Mouse (Mus musculus) left cerebral cortex, postnatal 36 days (tissue): ENCODE data around the gene Tmem104. TPM values are rescaled to one million over a fixed set of nuclear protein-coding genes. Genes with fewer than 3 reads are reported as not detected.

ENCODE experiments used
- DNase-seq, 2 experiments: peaks; one replicate each; pipeline ENCODE4 v3.0.0; 2021 to 2022; ENCODE audit warnings: low spot score in 2 of 2, mixed read lengths in 1 of 2
- intact Hi-C: fragments of 180-260 bp; cut with DNase I; formaldehyde crosslinking; loops from one replicate; pipeline ENCODE4 v1.15.1; 2025
- total RNA-seq, 2 experiments: library from RNA; stranded (reverse); gene quantifications; 2 replicates each; pipeline ENCODE4 v1.2.3; 2021

The Tmem104 gene
- total RNA-seq, 2 experiments from 2014 or later: 14.2 to 15.4 TPM

DNA sequence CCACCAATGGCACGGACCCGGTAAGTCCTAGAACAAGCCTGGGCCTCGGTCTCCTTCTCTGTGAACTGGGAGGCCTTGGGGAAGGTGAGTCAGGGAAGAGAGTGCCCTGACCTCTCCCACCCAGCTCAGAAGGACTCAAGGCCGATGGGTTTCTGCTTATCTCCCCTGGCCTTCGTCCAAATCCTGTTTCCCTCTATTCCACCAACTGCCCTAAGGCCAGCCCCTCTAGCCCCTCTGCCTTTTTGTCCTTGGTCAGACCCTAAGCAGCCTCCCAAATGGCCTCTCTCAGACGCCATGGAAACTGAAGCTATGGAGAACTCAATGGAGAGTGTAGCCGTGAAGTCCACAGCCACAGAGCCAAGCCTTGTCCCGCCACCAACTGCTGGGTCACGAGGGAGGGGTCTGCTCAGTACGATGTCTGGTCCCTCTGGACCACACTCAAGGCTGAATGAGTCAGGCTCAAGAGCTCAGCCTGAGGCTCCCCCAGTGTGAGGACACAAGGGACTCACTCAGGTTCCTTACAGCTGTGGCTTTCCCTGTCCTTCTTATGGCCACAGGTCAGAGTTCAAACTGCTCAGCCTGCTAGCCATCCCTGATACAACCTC lies 85.7 kb downstream of the Tmem104 start:
- DNase-seq: no peak
- intact Hi-C loops: no loop called here

DNA sequence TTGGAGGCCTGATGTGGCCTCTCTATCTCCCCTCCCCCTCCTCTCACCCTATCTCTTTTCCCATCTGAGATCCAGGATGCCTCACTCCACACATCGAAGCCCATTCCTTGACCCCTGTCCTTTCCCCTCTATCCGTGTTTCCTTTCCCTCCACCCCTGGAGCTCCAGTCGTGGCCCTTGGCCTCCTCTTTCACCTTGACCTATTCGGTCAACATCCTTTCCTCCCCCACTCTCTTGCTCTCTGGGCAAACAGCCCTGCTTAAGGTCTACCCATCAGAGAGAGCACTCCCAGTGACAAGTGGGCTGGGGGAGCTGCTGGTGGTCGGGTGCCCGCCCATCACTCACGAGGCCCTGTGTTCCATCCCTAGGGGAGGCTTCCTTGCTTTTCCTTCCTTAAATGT lies 86.4 kb downstream of the Tmem104 start:
- intact Hi-C loops: no loop called here
- DNase-seq: no peak

DNA sequence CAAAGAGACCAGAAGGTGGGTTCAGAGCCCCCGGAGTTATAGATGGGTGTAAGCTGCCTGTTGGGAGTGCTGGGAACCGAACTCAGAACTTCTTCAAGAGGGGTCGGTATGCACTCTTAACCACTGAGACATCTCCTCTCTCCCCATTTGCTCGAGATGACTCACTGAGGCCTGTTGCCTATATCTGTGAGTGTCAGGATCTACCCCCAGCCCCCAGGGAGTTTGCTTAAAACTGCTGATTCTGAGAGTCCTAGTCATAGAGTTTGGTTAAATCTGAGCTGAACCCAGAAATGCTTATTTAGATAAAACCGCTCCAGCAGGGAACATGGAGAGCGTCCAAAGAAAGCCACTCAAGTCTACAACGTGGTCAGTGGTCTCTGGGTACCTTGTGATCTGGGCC lies 86.9 kb downstream of the Tmem104 start:
- intact Hi-C loops: no loop called here
- DNase-seq: no peak

DNA sequence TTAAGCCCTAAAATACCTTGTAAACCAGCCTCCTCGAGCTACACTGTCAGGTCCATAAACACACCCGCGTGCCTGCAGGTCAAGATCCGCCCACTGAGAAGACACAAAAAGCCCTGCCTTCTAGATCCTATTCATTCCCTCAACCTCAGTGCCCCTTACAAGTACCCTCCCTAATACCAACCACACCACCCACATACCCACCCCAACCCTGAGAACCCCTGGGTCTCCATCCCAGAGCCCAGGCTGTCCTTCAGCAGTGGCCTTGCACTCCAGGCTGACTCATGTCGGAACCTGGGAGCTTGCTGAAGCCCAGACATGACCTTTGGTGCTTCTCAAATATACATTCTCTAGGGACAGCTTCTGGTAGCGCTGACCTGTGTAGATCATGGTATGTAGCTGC lies 87.5 kb downstream of the Tmem104 start:
- intact Hi-C loops: no loop called here
- DNase-seq: no peak

DNA sequence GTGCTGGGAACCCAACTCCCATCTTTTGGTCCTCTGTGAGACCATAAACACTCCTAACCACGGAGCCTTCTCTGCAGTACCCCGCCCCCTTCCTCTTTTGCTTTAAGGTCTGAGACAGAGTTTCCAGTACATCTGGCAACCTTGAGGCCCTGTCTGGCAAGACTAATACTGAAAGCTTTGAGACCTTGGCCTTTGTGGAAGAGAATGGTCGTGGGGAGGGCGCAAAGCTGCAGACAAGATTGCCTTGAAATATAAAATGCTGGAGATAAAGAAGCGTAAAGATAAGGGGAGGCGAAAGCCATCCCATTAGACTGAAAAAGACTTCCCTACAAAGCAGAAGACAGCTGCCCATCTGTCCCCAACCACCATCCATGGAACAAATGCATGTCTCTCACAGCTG lies 88.2 kb downstream of the Tmem104 start:
- no peak for DNase-seq
- intact Hi-C loops: no loop called here

DNA sequence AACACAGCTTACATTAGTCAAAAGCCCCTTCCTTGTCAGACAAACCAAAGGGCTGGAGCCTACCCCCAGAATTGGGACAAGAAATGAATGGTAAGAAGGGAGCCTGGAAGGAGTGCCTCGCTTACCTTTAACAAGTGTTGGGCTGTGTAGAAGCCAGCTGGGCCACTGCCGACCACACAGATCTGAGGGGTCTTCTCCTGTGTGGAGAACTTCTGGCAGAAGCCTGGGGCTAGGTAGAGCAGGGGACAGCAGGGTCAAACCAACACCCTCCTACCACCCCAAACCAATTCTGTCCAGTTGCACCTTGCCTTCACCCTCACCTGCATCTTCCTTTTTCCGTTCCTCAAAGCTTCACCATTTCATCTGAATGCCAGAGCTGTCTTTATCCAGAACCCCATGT lies 88.7 kb downstream of the Tmem104 start:
- DNase-seq: no peak
- intact Hi-C loops: no loop called here

DNA sequence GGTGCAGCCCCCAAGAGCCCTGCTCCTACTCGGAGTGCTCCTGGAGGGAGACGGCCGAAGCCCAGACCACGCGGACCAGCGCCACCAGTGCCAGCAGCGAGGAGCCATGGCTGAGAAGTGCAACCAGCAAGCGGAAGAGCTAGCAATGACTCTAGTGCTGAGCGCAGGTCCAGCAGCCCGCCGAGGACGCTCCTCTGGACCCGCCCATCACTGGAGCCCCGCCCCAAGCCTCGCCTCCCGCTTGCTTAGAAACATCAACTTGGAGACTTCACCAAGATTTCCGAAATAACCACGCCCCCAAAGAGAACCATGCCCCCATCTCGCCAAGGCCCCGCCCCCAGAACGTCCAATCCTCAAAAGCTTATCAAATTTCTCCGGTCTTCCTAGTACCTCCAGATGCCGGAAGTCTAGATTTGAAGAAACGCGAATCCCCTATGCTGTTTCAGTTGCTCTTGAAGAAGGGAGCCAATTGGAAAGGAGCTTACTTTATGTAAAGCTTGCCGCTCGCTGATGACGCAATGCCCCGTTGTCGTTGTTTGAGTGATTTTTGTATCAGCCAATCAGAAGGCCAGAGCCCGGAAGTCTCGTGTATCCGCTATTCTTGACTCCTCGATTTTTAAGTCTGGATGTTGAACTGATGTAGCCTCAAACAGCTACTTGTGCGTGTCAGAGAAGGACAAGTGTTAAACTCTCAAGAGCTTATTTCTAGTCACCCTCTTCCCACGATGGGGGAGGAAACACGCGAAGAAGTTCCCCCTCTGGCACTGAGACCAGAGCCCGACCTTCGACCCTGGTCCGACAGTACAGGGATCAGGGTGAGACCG lies 89.7 kb downstream of the Tmem104 start, which contains the start of gene Fdxr:
Fdxr (minus strand) TSS at position 271 of the 824 bp plus-strand sequence.
- intact Hi-C loops: no loop called here
- peak; percentile 96 to 97 for DNase-seq

DNA sequence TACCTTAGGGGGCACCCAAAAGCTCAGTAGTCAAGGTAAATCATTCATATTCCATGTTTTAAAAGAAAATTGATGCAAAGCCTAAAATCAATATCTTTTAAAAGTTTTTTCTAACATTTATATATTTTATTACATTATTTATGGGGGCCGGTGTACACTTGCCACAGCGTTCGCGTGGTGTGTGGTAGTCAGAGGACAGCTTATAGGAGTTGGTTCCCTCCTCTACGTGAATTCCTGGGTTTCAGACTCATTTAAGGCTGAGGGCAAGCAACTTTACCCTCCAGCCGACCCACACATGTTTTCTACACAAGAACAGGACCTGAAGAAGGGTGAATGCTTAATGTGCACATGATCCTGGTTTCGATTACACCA lies 90.3 kb downstream of the Tmem104 start:
- DNase-seq: no peak
- intact Hi-C loops: no loop called here

DNA sequence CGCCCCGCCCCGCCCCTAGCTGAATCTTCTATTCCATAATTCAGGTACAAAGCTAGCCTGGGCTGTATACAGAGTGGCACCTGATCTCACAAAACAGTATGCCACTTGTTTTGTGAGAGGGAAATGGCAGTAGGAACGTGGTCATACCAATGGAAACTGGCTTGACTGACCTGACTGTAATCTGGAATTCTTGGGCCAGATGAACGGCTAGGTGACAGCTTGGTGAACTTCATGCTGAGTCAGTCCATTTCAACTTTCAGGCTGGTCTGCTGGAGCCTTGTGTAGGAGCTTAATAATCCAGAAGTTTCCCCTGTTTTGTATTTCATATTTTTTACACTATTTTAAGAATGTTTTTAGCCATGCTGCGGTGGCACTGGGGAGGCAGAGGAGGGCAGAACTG lies 90.9 kb downstream of the Tmem104 start:
- intact Hi-C loops: no loop called here
- DNase-seq: no peak

DNA sequence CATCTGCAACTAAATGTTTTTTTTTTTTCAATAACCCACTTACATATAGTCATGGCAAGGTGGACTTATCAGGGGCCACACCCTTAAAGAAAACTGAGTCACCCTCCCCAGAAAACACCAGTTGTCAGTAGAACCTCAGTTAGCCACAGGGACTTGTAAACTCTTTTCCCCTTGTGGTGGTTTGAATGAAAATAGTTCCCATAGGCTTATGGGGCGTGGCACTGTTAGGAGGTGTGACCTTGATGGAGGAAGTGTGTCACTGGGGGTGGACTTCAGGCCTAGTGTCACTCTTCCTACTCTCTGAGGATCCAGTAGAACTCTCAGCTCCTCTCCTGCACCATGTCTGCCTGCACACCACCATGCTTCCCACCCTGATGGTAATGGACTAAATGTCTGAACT lies 92.4 kb downstream of the Tmem104 start:
- DNase-seq: no peak
- intact Hi-C loops: no loop called here

DNA sequence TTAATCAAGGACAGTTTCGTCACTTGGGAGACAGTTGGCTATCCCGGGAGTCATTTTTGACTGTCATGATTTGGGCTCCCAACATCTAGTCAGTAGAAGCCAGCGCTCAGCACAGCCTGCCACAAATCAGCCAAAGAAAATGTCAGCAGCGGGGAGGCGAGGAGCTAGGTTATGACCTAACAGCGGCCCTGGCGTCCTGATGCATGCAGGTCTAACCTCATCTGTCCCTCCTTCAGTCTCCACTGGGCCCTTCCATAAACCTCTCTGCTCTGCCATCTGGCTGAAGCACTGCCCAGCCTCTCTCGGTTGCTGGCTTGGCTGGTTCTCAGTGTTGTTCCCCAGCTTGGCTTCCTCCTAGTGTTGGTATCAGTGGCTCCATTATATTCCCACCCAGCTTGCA lies 95.0 kb downstream of the Tmem104 start:
- DNase-seq: no peak

DNA sequence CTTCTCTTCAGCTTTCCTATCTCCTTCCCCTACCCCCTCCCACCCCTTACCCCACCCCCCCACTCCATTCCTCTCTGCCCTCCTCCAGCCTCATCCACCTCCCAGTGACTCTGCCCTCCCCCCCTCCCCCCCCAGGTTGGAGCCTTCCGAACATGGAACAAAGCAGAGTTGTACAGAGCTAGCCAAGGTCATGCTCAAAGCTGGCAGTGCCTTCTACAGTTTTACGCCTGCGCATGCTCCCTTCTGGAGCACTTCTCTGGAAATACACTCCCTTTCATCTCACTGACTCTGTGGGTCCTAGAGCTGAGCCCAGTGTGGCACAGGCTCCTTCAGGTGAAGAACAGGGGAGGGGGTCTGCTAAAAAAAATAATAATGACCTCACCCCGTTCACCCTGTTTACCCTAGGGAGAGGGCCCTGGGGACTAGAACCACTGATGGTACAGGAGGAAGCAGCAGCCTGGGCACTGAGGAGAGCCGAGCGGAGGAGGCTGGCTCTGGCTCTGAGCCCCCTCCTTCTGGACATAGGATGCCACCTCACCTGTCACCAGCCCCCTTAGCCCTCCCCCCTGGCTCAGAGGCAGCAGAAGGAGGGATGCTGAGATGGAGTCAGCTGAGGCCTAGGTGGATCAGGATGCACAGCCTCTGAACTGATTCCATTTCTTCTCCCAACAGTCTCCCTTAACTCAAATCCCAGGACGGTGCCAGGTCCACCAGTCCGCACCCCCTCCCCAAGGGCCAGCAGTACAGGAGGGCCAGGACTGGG lies 95.6 kb downstream of the Tmem104 start:
- DNase-seq: no peak
- intact Hi-C loops: no loop called here

More for the DNA sequence above, 95.0 kb downstream of the Tmem104 start:
- intact Hi-C loops: no loop called here

DNA sequence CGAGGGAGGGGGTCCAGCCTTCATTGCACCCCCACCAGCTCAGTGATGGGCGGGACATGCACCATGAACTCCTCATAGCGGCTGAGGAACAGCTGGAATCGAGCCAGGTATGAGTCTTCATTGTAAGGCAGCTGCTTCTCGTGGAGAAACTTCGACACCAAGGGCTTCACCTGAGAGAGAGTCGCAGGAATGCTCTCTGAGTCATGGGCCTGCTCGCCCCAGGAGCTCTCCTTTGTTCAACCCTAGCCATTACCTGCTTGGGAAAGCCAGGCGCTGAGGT lies 96.1 kb downstream of the Tmem104 start:
- intact Hi-C loops: no loop called here
- DNase-seq: no peak

DNA sequence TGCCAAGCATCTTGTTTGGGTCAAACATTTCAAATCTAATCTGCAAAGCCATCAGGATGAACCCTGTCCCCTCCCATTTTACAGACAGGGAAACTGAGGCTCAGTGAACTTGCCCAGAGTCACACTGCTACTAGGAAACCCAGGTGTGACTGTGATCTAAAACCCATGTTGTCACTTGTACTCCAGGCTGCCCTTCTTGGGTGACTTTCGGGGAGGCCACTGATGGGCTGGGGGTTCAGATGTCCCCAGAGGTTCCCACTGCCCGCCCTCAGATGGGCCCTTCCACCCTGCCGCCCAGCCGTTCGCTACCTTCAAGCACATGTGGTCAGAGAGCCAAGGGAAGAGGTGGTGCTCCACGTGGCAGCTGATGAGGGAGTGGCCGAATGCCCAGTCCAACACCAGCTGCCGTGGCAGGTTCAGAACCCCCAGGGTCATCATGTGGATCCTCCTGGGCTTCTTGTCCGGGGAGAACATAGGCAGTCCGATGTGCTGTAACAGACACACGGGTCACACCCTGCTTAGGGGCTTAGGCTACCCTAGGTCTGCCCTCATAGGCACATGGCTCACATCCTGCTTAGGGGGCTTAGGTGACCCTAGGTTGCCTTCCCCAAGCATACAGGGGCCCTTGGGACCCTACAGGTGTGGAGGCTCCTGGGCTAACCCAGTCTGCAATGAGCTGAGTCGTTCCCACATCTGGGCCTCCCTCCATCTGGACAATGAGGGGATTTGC lies 96.8 kb downstream of the Tmem104 start:
- DNase-seq: no peak
- intact Hi-C loops: no loop called here

DNA sequence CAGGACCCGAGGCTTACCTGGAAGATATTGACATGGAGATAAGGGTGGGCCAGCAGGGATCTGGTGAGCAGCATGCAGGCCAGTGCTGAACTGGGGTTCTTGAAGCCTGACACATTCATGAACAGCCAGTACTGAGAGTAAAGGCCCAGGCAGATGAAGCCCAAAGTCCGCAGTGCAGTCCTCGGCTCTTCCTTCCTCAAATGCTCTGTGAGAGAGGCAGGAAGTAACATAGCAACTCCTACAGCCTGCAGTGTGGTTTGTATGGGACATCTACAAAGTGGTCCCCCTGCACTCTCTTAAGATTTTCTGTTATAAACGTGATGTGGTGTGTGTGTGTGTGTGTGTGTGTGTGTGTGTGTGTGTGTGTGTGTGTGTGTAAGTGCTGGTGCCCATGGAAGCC lies 98.0 kb downstream of the Tmem104 start:
- intact Hi-C loops: no loop called here
- no peak for DNase-seq

DNA sequence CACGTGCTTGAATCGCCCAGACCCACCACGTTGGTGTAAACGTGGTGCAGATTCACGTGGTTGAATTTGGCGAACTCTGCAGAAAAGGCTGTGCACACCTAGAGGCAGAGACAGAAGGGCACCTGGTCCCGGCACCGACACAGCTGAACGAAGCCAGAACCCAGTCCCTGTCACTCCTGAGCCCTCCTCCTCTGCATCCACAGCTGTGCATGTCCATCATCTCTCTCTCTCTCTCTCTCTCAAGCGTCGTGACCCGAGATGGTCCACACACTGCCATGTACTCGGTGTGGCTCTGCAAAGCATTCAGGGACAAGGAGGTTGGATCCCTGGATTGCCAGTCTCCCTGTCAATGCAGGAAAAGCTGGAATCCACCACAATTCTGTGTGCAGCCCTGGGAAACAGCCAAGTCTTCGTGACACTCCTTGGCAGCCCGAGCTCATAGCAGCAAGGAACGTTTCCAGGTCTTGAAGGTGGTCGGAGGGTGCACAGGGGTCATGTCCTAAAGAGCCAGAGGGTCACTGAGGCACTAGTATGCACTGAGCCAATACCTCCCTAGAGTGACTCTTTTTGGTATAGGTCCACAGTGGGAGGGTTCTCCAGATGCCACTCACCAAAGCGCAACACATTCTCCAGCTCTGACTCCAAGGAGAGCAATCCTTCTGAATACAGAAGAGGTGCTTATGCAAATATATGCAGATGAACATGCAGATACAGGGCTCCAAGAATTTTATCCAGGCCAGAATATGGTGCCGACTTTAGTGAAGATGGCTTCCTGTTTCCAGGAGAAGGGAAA lies 99.1 kb downstream of the Tmem104 start:
- intact Hi-C loops: no loop called here
- peak in 1 of 2 experiments; percentile 28 for DNase-seq

DNA sequence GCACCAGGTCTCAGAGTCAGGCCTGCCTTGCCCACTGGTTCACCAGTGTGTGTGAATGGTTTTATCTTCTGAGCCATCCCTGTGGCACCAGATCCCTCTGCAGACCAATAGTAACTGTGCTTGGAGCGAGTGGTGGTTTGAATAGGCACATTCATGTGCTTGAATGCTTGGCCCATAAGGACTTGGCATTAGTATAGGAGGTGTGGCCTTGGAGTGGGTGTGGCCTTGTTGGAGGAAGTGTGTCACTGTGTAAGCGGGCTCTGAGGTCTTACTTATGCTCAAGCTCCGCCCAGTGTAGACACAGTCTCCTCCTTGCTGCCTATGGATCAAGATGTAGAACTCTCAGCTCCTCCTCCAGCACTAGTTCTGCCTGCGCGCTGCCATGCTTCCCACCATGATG lies 100.1 kb downstream of the Tmem104 start:
- DNase-seq: no peak
- intact Hi-C loops: no loop called here

DNA sequence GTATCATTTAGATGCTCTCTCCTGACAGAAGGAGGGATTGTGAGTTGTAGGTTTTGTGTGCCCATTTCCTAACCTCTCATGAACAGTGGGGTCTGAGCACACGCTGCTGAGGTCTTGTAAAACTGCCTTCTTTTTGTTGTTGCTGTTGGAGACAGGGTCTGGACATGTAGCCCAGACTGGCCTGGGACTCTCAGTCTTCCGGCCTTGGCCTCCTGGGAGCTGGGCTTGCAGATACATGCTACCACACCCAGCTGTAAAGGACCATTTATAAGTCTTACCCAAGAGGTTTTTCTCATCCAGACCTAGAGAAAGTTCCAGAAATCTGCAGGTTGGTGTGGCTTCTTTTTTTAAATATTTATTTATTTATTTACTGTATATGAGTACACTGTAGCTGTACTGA lies 101.0 kb downstream of the Tmem104 start:
- DNase-seq: no peak
- intact Hi-C loops: no loop called here

DNA sequence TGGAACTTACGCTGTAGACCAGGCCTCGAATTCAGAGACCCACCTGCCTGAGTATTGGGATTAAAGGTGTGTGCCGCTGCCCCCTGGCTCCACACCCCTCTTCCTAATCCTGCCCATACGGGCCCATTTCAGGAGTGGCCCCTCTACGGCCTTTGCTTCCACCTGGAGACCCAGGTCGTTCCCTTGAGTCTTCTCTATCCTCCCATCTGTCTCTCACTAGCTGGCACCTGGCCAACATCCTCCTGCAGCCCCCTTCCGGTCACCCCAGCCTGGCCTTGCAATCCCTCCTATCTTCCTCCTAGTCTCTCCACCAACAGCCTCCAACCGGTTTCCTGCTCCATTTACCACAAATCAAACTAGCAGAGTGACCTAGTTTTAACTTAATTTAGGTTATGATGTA lies 102.6 kb downstream of the Tmem104 start:
- intact Hi-C loops: no loop called here
- no peak for DNase-seq

DNA sequence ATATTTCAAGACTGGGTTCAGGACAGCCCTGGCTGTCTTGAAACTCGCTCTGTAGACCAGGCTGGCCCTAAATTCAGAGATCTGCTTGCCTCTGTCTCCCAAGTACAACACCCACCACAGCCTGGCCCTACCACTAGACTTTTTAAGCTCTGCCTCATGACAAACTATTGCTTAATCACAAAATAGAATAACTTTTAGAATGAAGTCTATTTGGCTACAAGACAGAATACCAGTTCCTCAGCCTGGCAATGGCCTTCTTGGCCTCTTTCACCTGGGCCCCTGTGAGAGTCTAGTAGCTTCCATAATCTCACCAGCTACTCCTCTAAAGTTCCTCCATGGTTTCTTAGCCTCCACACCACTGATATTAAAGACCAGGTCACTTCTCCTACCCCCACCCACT lies 103.0 kb downstream of the Tmem104 start:
- DNase-seq: no peak
- intact Hi-C loops: no loop called here
